Mouse (Mus musculus): Measurements from ENCODE around the gene Dnajc15. TPM values are rescaled to one million over a fixed set of nuclear protein-coding genes. Genes with fewer than 3 reads are reported as not detected.

Dnajc15 gene
- polyA plus RNA-seq, 1 experiment: 50.1 TPM

GRCm38 (mm10) chr14:77905466-77905865 is 30.5 kb upstream of the Dnajc15 start:
- H3K79me2 ChIP-seq (ENCODE audit: control insufficient read depth, insufficient read depth): no peaks in the 10 kb centered on the region
- TF ChIP-seq MAX (IDR thresholded peaks at IDR 0.05) (no peak), CTCF (IDR thresholded peaks at IDR 0.05; ENCODE audit: control insufficient read depth, insufficient read depth, insufficient read length) (no peak), MYOD1 (IDR thresholded peaks at IDR 0.05; ENCODE audit: control insufficient read depth, insufficient read length, low read depth) (no peak), FOSL1 (IDR thresholded peaks at IDR 0.05; ENCODE audit: insufficient read depth, low read length, poor library complexity, severe bottlenecking) (no peak), USF1 (IDR thresholded peaks at IDR 0.05; ENCODE audit: low read depth) (no peak), CEBPB (IDR thresholded peaks at IDR 0.05; ENCODE audit: low read depth) (no peak), MYOG (IDR thresholded peaks at IDR 0.05; ENCODE audit: control insufficient read depth, extremely low read depth, insufficient read length) (no peak)

GRCm38 (mm10) chr14:77904171-77904762 is 29.3 kb upstream of the Dnajc15 start, which contains the start of gene Epsti1:
Gene Epsti1, plus strand, starts transcription at chr14:77904239.
- Histone ChIP-seq H3K79me3 (ENCODE audit: low read depth) (no peaks in the 10 kb centered on the region), H3K79me2 (ENCODE audit: control insufficient read depth, insufficient read depth) (no peaks in the 10 kb centered on the region), H3K27me3 (ENCODE audit: control insufficient read depth, insufficient read depth, insufficient read length) (no peaks in the 10 kb centered on the region), H3K36me3 (ENCODE audit: control insufficient read depth, insufficient read depth) (no peaks in the 10 kb centered on the region), H3K4me3 (ENCODE audit: insufficient read depth, poor library complexity, severe bottlenecking) (no peak within 1 kb of the TSS), H3ac (ENCODE audit: control insufficient read depth, insufficient read length, low read depth) (no peak within 1 kb of the TSS)
- TF ChIP-seq MAX (IDR thresholded peaks at IDR 0.05) (no peak), MYOD1 (IDR thresholded peaks at IDR 0.05; ENCODE audit: control insufficient read depth, insufficient read length, low read depth) (no peak), CEBPB (IDR thresholded peaks at IDR 0.05; ENCODE audit: low read depth) (no peak), CTCF (IDR thresholded peaks at IDR 0.05; ENCODE audit: control insufficient read depth, insufficient read depth, insufficient read length) (no peak), USF1 (IDR thresholded peaks at IDR 0.05; ENCODE audit: low read depth) (no peak)

More at GRCm38 (mm10) chr14:77905466-77905865, 30.5 kb upstream of the Dnajc15 start:
- Histone ChIP-seq H3ac (ENCODE audit: control insufficient read depth, insufficient read length, low read depth) (no peak overlapping the region), H3K27me3 (ENCODE audit: control insufficient read depth, insufficient read depth, insufficient read length) (no peaks in the 10 kb centered on the region), H3K4me3 (ENCODE audit: insufficient read depth, poor library complexity, severe bottlenecking) (no peak overlapping the region), H3K36me3 (ENCODE audit: control insufficient read depth, insufficient read depth) (no peaks in the 10 kb centered on the region), H3K79me3 (ENCODE audit: low read depth) (no peaks in the 10 kb centered on the region)

- Histone ChIP-seq H3K36me3 (ENCODE audit: control insufficient read depth, insufficient read depth) (no peaks in the 10 kb centered on the region), H3K79me2 (ENCODE audit: control insufficient read depth, insufficient read depth) (no peaks in the 10 kb centered on the region), H3ac (ENCODE audit: control insufficient read depth, insufficient read length, low read depth) (no peak overlapping the region), H3K4me3 (ENCODE audit: insufficient read depth, poor library complexity, severe bottlenecking) (no peak overlapping the region), H3K79me3 (ENCODE audit: low read depth) (no peaks in the 10 kb centered on the region), H3K27me3 (ENCODE audit: control insufficient read depth, insufficient read depth, insufficient read length) (no peaks in the 10 kb centered on the region)
- TF ChIP-seq CTCF (IDR thresholded peaks at IDR 0.05; ENCODE audit: control insufficient read depth, insufficient read depth, insufficient read length): no peak
- TF ChIP-seq MYOD1 (IDR thresholded peaks at IDR 0.05; ENCODE audit: control insufficient read depth, insufficient read length, low read depth): no peak
- no peak for TF ChIP-seq MYOG (IDR thresholded peaks at IDR 0.05; ENCODE audit: control insufficient read depth, extremely low read depth, insufficient read length)
- no peak for TF ChIP-seq CEBPB (IDR thresholded peaks at IDR 0.05; ENCODE audit: low read depth)
- no peak for TF ChIP-seq USF1 (IDR thresholded peaks at IDR 0.05; ENCODE audit: low read depth)
- no peak for TF ChIP-seq FOSL1 (IDR thresholded peaks at IDR 0.05; ENCODE audit: insufficient read depth, low read length, poor library complexity, severe bottlenecking)
- no peak for TF ChIP-seq MAX (IDR thresholded peaks at IDR 0.05)
Measured at GRCm38 (mm10) chr14:77902541-77902940, 27.6 kb upstream of the Dnajc15 start.

- no peak overlapping the region for H3ac ChIP-seq (ENCODE audit: control insufficient read depth, insufficient read length, low read depth)
- H3K4me3 ChIP-seq (ENCODE audit: insufficient read depth, poor library complexity, severe bottlenecking): no peak overlapping the region
- H3K36me3 ChIP-seq (ENCODE audit: control insufficient read depth, insufficient read depth): no peaks in the 10 kb centered on the region
- H3K27me3 ChIP-seq (ENCODE audit: control insufficient read depth, insufficient read depth, insufficient read length): no peaks in the 10 kb centered on the region
- no peaks in the 10 kb centered on the region for H3K79me2 ChIP-seq (ENCODE audit: control insufficient read depth, insufficient read depth)
- no peaks in the 10 kb centered on the region for H3K79me3 ChIP-seq (ENCODE audit: low read depth)
- no peak for TF ChIP-seq USF1 (IDR thresholded peaks at IDR 0.05; ENCODE audit: low read depth)
- TF ChIP-seq MYOG (IDR thresholded peaks at IDR 0.05; ENCODE audit: control insufficient read depth, extremely low read depth, insufficient read length): no peak
- no peak for TF ChIP-seq CTCF (IDR thresholded peaks at IDR 0.05; ENCODE audit: control insufficient read depth, insufficient read depth, insufficient read length)
- no peak for TF ChIP-seq MYOD1 (IDR thresholded peaks at IDR 0.05; ENCODE audit: control insufficient read depth, insufficient read length, low read depth)
- no peak for TF ChIP-seq CEBPB (IDR thresholded peaks at IDR 0.05; ENCODE audit: low read depth)
- TF ChIP-seq MAX (IDR thresholded peaks at IDR 0.05): no peak
- no peak for TF ChIP-seq FOSL1 (IDR thresholded peaks at IDR 0.05; ENCODE audit: insufficient read depth, low read length, poor library complexity, severe bottlenecking)
Measured at GRCm38 (mm10) chr14:77895951-77896350, 21.0 kb upstream of the Dnajc15 start.

- no peak overlapping the region for H3K4me3 ChIP-seq (ENCODE audit: insufficient read depth, poor library complexity, severe bottlenecking)
- no peaks in the 10 kb centered on the region for H3K36me3 ChIP-seq (ENCODE audit: control insufficient read depth, insufficient read depth)
- H3ac ChIP-seq (ENCODE audit: control insufficient read depth, insufficient read length, low read depth): no peak overlapping the region
- no peaks in the 10 kb centered on the region for H3K79me2 ChIP-seq (ENCODE audit: control insufficient read depth, insufficient read depth)
- no peak for TF ChIP-seq USF1 (IDR thresholded peaks at IDR 0.05; ENCODE audit: low read depth)
- TF ChIP-seq CEBPB (IDR thresholded peaks at IDR 0.05; ENCODE audit: low read depth): no peak
- TF ChIP-seq MYOG (IDR thresholded peaks at IDR 0.05; ENCODE audit: control insufficient read depth, extremely low read depth, insufficient read length): no peak
- TF ChIP-seq FOSL1 (IDR thresholded peaks at IDR 0.05; ENCODE audit: insufficient read depth, low read length, poor library complexity, severe bottlenecking): no peak
- no peak for TF ChIP-seq CTCF (IDR thresholded peaks at IDR 0.05; ENCODE audit: control insufficient read depth, insufficient read depth, insufficient read length)
- TF ChIP-seq MAX (IDR thresholded peaks at IDR 0.05): no peak
- TF ChIP-seq MYOD1 (IDR thresholded peaks at IDR 0.05; ENCODE audit: control insufficient read depth, insufficient read length, low read depth): no peak
- H3K79me3 ChIP-seq (ENCODE audit: low read depth): no peaks in the 10 kb centered on the region
- H3K27me3 ChIP-seq (ENCODE audit: control insufficient read depth, insufficient read depth, insufficient read length): no peaks in the 10 kb centered on the region
Measured at GRCm38 (mm10) chr14:77889911-77890310, 15.0 kb upstream of the Dnajc15 start.
